Mouse (Mus musculus) hematopoietic stem cell, adult 5-6 weeks (primary cell): ENCODE data around the gene Il23a. TPM values are rescaled to one million over a fixed set of nuclear protein-coding genes. Genes with fewer than 3 reads are reported as not detected.
"Not testable (repeated sequence)": the region's sequence is repeated elsewhere in the genome, so short reads cannot be mapped to it uniquely, and the experiment has no call there.

Experiments used
- ATAC-seq, 2 experiments: fragments of 125-278 bp in 1 of 2; replicated peaks in 1 of 2; 2 replicates each; pipeline ENCODE4 v1.8.0; 2016 to 2017; ENCODE audit warnings: inconsistent platforms in 2 of 2, mild to moderate bottlenecking in 2 of 2, moderate number of reproducible peaks in 2 of 2, low read depth in 1 of 2, moderate TSS enrichment in 1 of 2; ENCODE audit not compliant: low FRiP score in 2 of 2, poor library complexity in 2 of 2, severe bottlenecking in 2 of 2, insufficient read depth in 1 of 2, low TSS enrichment in 1 of 2
- total RNA-seq: library from RNA; stranded (forward); fragments of 172-1452, 232-1000 nt; gene quantifications from 2 replicates; pipeline ENCODE4 v1.2.3, GENCODE M21; 2017

Il23a gene
- total RNA-seq, 1 experiment from 2014 or later, result 1.1 TPM

DNA sequence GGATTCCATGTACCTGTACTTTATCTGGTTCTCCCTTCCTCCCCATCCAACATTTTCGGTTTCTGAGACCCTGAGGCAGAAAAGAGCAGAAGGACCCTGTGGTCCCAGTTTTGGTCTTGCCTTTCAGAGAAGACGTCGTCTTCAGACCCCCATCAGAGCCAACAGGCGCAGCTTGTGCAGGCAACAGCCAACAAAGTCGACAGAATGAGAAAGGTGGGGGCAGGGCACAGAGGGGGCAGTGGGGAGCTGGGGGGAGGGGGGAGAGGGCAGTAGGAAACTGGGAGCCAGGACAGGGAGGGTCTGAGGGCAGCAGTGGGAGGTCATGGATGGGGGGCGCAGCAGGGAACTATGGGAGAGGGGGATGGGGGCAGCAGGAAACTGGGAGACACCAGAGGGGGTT is 20.4 kb downstream of the Il23a start:
- ATAC-seq, result no peak

- not testable (repeated sequence) for ATAC-seq
These were observed 23.2 kb downstream of the Il23a start for GRCm38 (mm10) chr10:128275374-128275773.

- ATAC-seq, result not testable (repeated sequence)
These were observed 25.6 kb downstream of the Il23a start for GRCm38 (mm10) chr10:128272819-128273439.

- ATAC-seq, result no peak
These were observed 26.7 kb downstream of the Il23a start for GRCm38 (mm10) chr10:128271883-128272282.

GRCm38 (mm10) chr10:128270866-128271265 is 27.7 kb downstream of the Il23a start:
- ATAC-seq, result no peak

DNA sequence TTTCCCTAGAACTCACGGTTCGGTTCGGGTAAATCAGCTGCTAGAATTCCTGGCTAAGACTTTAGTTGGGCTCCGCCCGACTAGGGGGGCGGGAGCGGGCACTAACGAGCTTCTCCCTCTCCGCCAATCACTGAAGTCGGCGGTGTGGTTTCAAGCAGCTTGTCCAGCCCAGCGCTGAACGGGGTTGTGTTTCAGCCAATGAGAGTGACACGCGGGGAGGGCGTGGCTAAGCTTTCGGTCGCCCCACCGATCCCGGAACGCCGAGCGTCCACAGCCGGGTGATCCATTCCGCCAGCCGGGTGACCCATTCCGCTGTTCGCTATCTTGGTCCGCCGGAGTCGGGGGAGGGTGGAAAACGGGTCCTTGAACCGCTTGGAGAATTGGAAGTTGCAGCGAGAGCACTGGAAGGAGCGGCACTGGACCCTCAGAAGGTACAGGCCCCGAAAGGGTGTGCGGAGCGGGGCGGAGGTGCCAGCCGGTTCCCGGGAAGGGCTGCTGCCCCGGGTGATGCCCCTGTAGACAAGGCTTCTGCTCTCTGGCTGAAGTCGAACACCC is 28.2 kb downstream of the Il23a start, which contains the start of gene Stat2:
Stat2 (plus strand) TSS at position 273 of the 555 bp plus-strand sequence.
- peak; percentile 100 for ATAC-seq

GRCm38 (mm10) chr10:128269206-128269910 is 29.2 kb downstream of the Il23a start:
- ATAC-seq, result no peak

DNA sequence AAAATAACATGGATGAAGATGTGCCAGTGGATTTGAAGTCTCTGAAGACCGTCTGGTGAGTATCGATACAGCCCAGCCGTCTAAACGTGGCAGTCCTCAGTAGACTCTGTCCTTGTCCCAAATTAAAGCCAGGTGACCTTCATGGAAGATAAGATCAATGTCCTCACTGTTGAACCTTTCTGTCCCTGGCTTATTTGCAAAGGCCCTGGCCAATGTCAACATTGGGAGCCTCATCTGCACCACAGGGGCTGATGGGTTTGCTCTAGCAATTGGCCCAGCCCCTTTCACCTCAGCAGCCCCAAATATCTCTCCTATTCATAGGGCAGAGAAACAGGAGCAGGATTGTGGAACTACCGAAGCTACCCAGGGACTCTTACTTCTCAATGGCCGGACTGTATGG is 30.2 kb downstream of the Il23a start, which contains the start of gene Apof:
Apof (plus strand) TSS at position 301 of the 400 bp plus-strand sequence.
- no peak for ATAC-seq

DNA sequence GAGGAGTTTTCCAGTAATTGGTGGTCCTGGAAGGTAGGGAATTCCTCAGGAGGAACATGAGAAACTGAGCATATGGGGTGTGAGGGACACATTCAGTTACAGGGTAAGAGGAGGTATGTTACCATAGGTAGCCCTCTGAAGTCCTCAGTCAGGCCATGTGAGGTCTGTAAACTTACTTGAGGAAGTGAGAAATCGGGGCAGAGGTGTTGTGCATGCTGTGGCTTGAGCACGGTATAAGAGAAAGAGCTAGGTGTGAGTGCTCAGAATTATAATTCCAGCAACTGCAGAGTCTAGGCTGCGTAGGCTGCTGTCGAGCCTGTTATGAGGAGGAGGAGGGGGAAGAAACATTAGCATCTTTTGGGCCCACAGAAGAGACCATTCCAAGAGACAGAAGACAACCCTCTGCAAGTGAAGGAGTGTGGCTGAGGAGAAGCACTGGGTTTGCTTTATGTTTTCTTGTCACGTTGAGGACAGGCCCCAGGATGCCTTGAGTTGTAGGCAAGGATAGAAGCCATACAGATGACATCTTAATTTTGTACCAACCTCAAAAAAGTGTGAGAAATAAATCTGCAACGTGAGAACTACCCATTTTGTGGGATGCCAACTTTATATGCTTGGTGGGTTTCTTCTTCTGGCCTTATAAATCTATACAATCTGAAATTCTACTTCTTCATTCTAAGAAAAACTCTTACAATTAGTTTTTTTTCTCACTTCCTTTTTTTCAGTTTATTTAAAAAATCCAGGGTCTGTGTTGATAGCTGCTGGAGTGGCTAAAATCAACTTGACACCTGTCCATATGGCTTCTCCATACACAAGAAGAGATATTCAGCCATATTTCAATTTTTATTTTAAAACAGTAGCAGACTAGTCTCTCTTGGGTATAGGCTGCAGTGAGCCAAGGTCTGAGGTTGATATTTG is 34.9 kb downstream of the Il23a start:
- no peak for ATAC-seq

DNA sequence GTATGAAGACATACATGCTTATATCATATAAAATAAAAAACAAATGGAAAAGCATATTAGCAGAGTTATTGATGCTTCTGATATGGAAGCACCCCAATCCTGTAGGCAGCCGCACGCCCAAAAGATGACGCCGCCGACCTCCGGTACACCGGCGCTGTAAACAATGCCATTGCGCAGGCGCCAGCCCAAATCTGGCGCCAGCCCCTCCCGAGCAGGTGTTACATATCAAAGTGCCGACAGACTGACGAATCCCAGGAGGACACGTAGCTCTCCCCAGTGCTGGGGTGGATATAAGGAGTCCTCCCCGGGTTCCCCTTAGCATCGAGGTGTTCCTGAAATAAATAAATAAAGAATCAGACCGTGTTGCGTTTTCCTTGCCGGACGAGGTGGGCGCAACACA is 36.3 kb downstream of the Il23a start:
- ATAC-seq, result no peak

DNA sequence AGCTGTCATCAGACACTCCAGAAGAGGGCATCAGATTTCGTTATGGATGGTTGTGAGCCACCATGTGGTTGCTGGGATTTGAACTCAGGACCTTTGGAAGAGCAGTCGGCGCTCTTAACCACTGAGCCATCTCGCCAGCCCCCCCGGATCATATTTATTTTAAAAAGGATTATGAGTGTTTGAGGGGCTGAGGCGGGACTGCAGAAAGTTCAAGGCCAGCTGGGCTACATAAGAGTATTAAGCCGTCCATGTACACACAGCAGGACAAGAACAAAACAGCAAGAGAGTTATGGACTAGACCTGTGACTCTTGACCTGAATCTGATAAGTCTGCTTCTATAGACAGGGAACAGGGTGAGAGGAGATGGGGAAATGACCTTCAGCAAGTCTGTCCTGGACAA is 38.2 kb downstream of the Il23a start:
- not testable (repeated sequence) for ATAC-seq

DNA sequence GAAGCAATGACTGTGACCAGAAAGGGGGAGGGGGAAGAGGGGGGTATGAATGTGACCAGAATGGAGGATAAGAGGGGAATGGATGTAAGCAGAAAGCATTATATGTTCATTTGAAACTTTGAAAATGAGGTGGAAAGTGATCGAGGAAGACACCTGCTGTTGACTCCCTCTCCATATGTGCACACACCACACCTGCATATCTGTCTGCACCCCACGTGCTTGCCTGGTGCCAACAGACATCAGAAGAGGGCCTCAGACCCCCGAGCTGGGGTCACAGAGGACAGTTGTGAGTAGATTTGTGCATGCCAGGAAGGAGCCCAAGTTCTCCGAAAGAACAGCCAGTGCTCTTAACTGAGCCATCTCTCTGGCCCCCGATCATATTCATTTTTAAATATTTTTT is 38.6 kb downstream of the Il23a start:
- ATAC-seq, result no peak

GRCm38 (mm10) chr10:128258953-128259352 is 39.6 kb downstream of the Il23a start:
- ATAC-seq, result peak; percentile 97 to 98

- ATAC-seq, result no peak
These were observed 42.2 kb downstream of the Il23a start for GRCm38 (mm10) chr10:128256328-128256727.

DNA sequence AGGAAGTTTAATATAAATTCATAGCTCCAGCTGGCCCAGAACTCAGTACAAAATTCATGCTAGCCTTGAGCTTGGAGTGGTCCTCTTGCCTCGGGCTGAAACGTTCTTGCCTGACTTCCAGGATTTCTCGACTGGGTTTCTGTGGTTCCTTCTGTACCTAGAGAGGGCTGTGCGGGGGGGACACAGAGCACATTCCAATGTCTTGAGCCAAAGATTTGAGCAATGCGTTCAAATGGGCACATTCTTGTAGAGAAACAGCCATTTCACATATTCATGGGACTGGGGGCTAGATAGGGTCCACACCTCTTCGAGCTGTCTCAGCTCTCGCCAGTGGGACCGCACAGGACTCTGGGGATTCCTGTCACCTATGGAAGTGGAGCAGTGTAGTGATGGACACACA is 42.6 kb downstream of the Il23a start:
- ATAC-seq, result no peak

DNA sequence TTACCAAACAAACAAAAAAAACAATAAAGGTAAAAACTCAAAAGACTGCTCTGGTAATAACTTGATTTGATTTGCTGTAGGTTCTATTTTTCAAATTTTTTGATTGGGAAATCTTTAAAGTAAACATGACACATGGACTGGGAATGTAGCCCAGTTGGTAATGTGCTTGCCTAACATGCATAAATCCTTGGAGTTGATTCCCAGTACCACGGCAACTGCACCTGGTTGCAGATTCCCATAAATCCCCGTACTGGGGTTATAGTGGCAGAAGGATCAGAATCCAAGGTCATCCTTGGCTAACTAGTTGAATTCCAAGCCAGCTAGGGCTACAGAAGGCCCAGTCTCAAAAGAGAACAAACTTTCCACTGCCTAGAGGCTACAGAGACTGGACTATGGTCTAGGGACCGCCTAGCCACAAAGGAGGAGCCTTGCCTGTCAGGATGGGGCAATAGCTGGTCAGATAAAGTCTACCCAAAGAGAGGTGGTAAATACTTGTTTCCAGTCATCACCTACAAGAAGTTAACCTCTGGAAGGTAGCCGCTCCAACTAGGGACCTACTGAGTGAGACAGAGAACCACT is 44.8 kb downstream of the Il23a start, which contains the start of gene Apon:
Apon (plus strand) TSS at position 420 of the 579 bp plus-strand sequence.
- ATAC-seq, result no peak

DNA sequence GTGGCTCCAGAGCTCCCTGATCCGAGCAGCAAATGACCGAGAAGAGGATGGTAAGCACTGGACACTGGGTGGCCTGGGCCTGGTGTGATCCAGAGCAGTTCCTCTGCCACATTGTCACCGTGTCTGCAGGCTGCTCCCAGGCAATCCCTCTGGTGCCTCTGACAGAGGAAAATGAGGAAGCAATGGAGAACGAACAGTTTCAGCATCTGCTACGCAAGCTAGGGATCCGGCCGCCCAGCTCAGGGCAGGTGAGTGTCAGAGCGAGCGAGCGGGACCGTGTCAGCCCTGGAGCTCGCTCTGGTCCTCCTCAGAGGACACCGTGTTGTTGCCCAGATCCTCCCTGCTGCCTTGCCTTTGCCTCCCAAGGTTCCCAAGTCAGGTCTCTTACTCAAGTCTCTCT is 48.0 kb downstream of the Il23a start:
- ATAC-seq, result no peak
